Mouse (Mus musculus): ENCODE measurements at regions not wholly inside any gene's neighbourhood (a gene's known extent, or its start where the extent isn't known, plus 50 kb on each side); places are given as distances from the start of the nearest gene placed in this dataset.

DNA sequence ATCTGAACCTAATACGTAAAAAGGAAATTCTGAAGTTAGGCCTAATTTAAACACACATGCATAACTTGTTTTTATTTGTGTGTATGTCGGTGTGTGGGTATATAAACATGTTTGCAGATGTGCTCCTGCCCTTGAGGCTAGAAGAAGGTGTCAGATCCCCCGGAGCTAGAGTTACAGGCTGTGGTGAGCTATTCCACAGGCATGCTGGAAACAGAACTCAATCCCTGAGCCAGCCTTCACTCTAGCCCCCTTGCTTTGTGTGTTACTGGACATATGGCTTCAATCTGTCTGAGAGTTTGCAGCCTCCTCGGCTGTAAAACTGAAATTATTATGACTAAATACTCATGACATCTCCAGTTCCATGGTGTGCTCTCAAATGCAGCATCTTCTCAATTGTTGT, 89.3 kb upstream of the Tspan5 start:
- TF ChIP-seq TCF3 (IDR thresholded peaks at IDR 0.05; ENCODE audit: insufficient read length, low read depth): no peak
- TF ChIP-seq POLR2A (IDR thresholded peaks at IDR 0.05; ENCODE audit: insufficient read length, low read depth): no peak
- no peak for TF ChIP-seq MYOD1 (IDR thresholded peaks at IDR 0.05; ENCODE audit: control insufficient read depth in 1 of 3, insufficient read length in 2 of 3, low read depth in 2 of 3)
- no peak for TF ChIP-seq MYOG (IDR thresholded peaks at IDR 0.05; ENCODE audit: control insufficient read depth in 1 of 3, insufficient read depth in 1 of 3, insufficient read length in 2 of 3, low read depth in 2 of 3)
- TF ChIP-seq E2F4 (IDR thresholded peaks at IDR 0.05; ENCODE audit: insufficient read depth): no peak
- no peak for TF ChIP-seq SRF (IDR thresholded peaks at IDR 0.05; ENCODE audit: control insufficient read depth, insufficient read length, low read depth)
- no peak for TF ChIP-seq MAX (IDR thresholded peaks at IDR 0.05; ENCODE audit: low read depth)
- no peak for TF ChIP-seq CEBPB (IDR thresholded peaks at IDR 0.05; ENCODE audit: insufficient read depth, poor library complexity, severe bottlenecking)

All from myocyte (in vitro differentiated cells).